Mouse (Mus musculus) embryonic facial prominence, embryonic 15.5 days (tissue): ENCODE results near the gene Dusp13. TPM values are rescaled to one million over a fixed set of nuclear protein-coding genes. Genes with fewer than 3 reads are reported as not detected.

Experiments
- ATAC-seq: fragments of 200-750 bp; cut with Nextera tagmentation; 2 replicates; pipeline ENCODE4 v1.8.0; 2017; ENCODE audit warnings: low read depth, moderate TSS enrichment; ENCODE audit not compliant: insufficient number of reproducible peaks, low FRiP score, low TSS enrichment
- H3K27ac ChIP-seq: fragments of 300-500 bp; sonication (generic); replicated peaks from 2 replicates; pipeline ENCODE4 v1.5.1; 2015; ENCODE audit warnings: mild to moderate bottlenecking, inconsistent platforms
- H3K27me3 ChIP-seq: fragments of 300-500 bp; sonication (generic); 2 replicates; pipeline ENCODE4 v1.6.1; 2015; ENCODE audit warnings: inconsistent platforms
- H3K36me3 ChIP-seq: fragments of 300-500 bp; sonication (generic); 2 replicates; pipeline ENCODE4 v1.6.1; 2015; ENCODE audit warnings: mild to moderate bottlenecking, inconsistent platforms
- H3K4me1 ChIP-seq: fragments of 300-500 bp; sonication (generic); 2 replicates; pipeline ENCODE4 v1.6.1; 2015; ENCODE audit warnings: inconsistent platforms
- H3K4me2 ChIP-seq: fragments of 300-500 bp; sonication (generic); replicated peaks from 2 replicates; pipeline ENCODE4 v1.6.1; 2015; ENCODE audit warnings: mild to moderate bottlenecking, inconsistent platforms
- H3K4me3 ChIP-seq: fragments of 300-500 bp; sonication (generic); replicated peaks from 2 replicates; pipeline ENCODE4 v1.5.1; 2015; ENCODE audit warnings: mild to moderate bottlenecking, inconsistent platforms
- H3K9ac ChIP-seq: fragments of 300-500 bp; sonication (generic); 2 replicates; pipeline ENCODE4 v1.6.1; 2015; ENCODE audit warnings: inconsistent platforms
- H3K9me3 ChIP-seq: fragments of 300-500 bp; sonication (generic); replicated peaks from 2 replicates; pipeline ENCODE4 v1.6.1; 2016; ENCODE audit warnings: inconsistent platforms
- WGBS: fragments of 180-500 bp; shearing (Covaris S2); methylation state at CpG from one replicate; pipeline ENCODE4 v1.1.7; 2015; 5-methylcytosine and 5-hydroxymethylcytosine counted together
- polyA plus RNA-seq: library from polyadenylated mRNA; unstranded; fragments of >200 nt; fragmentation: Nextera tagmentation; extraction: Ambion mirVana; gene quantifications from 2 replicates; pipeline ENCODE4 v1.2.1, GENCODE M21; 2015

Dusp13 gene
- polyA plus RNA-seq = 0.49 and 1.3 TPM in 2 replicates

DNA sequence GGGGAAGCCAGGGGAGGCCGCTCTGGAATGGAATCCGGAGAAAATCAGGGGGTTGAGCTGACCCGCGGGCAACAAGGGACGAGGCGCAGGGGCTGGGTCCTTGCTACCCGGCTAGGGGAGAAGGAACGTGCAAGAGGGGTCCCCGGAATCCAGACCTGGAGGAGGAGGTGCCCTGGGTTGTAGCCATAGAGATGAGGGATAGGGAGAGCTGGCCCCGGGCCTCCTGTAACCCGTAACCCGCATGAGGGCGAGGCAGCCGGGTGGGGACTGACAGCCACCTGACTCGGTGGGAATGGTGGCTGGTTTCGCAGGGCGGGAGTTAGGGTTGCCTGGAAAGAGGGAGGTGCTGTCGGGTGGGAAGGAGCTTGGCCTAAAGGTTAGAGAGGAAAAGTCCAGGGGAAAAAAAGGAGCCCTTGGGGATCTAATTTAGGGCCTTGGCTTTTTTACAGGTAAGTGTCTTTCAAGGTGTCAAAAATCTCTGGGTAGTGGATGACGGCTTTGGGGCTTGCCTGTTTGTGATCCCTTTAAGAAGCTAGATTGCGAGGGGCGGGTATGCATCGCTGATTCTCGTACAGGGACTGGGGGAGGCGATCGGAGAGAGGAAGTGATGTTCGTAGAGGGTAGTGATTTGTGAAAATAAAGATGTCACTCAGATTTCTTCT lies at the start of gene Dusp13:
TSS of gene Dusp13 (minus strand) at position 301 of the 662 bp plus-strand sequence.
- H3K27ac ChIP-seq = peak within 1 kb of the TSS; percentile 81
- peak within 1 kb of the TSS; percentile 83 for H3K4me2 ChIP-seq
- WGBS = 0% methylated on average over 26 of the region's 26 CpGs
- no peaks in the 10 kb centered on the region for H3K27me3 ChIP-seq
- H3K4me3 ChIP-seq = peak within 1 kb of the TSS; percentile 99
- H3K4me1 ChIP-seq = peaks cover 21% of the 10 kb centered on the region
- ATAC-seq = peak; percentile 66
- H3K9me3 ChIP-seq = no peaks in the 10 kb centered on the region
- peak within 1 kb of the TSS; percentile 87 for H3K9ac ChIP-seq
- no peaks in the 10 kb centered on the region for H3K36me3 ChIP-seq

- Histone ChIP-seq H3K36me3 (peaks cover 9% of the 10 kb centered on the region; the same call in 1 of the 2 replicates), H3K9ac (no peak overlapping the region), H3K4me1 (no peaks in the 10 kb centered on the region), H3K27me3 (no peaks in the 10 kb centered on the region), H3K4me2 (no peak overlapping the region), H3K27ac (no peak overlapping the region), H3K9me3 (no peaks in the 10 kb centered on the region), H3K4me3 (no peak overlapping the region)
- 78% methylated on average over 4 of the region's 4 CpGs for WGBS
- no peak for ATAC-seq
These were observed 49.7 kb upstream of the Dusp13 start for GRCm38 (mm10) chr14:21800641-21801040.

DNA sequence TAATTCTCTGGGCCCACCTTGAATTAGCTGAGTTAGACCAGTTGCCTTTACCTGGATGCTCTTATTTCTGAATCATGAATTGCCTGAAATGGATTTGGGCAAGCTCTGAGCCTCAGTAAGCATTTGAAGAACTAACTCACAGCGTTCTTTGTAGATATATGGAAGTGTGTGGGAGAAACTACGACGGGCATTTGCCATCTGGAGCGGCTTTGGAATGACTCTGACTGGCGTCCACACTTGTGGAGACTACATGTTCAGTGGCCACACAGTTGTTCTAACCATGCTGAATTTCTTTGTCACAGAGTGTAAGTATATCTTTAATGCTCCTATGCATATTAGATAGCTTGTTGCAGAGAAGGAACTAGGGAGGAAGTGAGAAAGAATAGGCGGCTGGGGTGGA lies 41.3 kb upstream of the Dusp13 start:
- no peak overlapping the region for H3K9ac ChIP-seq
- H3K27me3 ChIP-seq = no peaks in the 10 kb centered on the region
- no peak overlapping the region for H3K4me2 ChIP-seq
- 93% methylated on average over 6 of the region's 6 CpGs for WGBS
- ATAC-seq = no peak
- H3K27ac ChIP-seq = no peak overlapping the region
- no peak overlapping the region for H3K4me3 ChIP-seq
- H3K9me3 ChIP-seq = no peaks in the 10 kb centered on the region
- peaks cover 33% of the 10 kb centered on the region for H3K36me3 ChIP-seq
- H3K4me1 ChIP-seq = peaks cover 7% of the 10 kb centered on the region; the same call in 1 of the 2 replicates

GRCm38 (mm10) chr14:21791722-21792121 lies 40.7 kb upstream of the Dusp13 start:
- H3K9ac ChIP-seq = no peak overlapping the region
- no peak overlapping the region for H3K4me2 ChIP-seq
- H3K27me3 ChIP-seq = no peaks in the 10 kb centered on the region
- H3K4me1 ChIP-seq = peaks cover 7% of the 10 kb centered on the region; the same call in 1 of the 2 replicates
- no peak overlapping the region for H3K4me3 ChIP-seq
- no peak for ATAC-seq
- peaks cover 33% of the 10 kb centered on the region for H3K36me3 ChIP-seq
- H3K9me3 ChIP-seq = no peaks in the 10 kb centered on the region
- H3K27ac ChIP-seq = no peak overlapping the region
- 87% methylated on average over 4 of the region's 4 CpGs for WGBS

DNA sequence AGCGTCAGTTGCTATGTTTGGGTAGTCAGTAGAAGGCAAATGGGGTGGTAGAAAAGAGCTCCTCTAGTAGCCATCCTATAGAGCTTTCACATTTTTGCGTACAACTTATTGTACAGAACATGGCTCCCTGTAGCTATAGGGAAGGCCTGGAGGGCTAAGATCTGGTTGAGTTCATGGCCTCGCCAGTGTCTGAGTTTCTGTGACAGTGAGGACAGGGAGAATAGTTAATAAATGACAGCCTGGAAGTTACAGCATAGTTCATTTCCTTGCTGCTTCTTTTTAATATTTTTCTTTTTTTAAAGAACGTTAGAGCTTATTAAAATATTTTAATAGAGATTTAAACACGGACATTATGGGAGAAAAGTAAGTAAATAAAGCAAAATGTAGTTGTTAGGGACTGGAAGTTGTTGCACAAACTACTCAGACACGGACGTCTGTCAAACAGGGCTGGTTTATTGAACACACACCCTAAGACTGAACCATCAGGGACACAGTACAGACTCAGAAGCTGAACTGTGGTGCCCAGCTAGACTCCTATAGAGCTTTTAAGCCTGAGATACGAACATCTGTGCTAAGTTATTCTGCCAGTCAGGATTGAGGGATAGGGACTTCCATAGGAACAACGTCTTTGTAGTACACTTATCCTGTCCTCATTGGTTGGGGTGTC lies 39.7 kb upstream of the Dusp13 start:
- H3K36me3 ChIP-seq = peaks cover 36% of the 10 kb centered on the region
- H3K9ac ChIP-seq = no peak overlapping the region
- WGBS = 81% methylated on average over 9 of the region's 9 CpGs
- no peak for ATAC-seq
- no peaks in the 10 kb centered on the region for H3K9me3 ChIP-seq
- no peak overlapping the region for H3K27ac ChIP-seq
- H3K27me3 ChIP-seq = no peaks in the 10 kb centered on the region
- no peak overlapping the region for H3K4me2 ChIP-seq
- peaks cover 7% of the 10 kb centered on the region; the same call in 1 of the 2 replicates for H3K4me1 ChIP-seq
- H3K4me3 ChIP-seq = no peak overlapping the region

DNA sequence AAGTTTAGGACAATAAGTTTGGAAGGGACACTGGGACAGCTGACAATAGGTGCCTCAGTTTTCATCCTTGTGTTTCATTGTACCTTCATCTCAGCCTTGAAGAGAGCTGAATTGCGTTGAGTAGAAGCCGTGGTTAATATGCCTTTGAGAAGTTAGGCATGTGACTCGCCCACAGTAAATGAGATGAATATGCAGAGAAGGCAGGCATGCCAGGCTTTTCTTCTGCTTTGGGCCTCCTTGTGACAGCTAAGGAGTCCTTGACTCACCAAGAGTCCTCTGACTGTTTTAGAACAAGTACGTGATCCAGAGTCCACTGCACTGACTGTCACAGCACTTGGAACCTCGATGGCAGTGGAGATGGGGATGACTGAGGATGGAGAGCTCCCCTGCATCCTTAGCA lies 37.1 kb upstream of the Dusp13 start:
- Histone ChIP-seq H3K27ac (no peak overlapping the region), H3K9me3 (no peaks in the 10 kb centered on the region), H3K9ac (no peak overlapping the region), H3K36me3 (peaks cover 44% of the 10 kb centered on the region), H3K4me2 (no peak overlapping the region), H3K27me3 (no peaks in the 10 kb centered on the region), H3K4me3 (no peak overlapping the region), H3K4me1 (no peaks in the 10 kb centered on the region)
- no peak for ATAC-seq
- WGBS = 85% methylated on average over 5 of the region's 5 CpGs

- no peak for ATAC-seq
- H3K4me3 ChIP-seq = no peak overlapping the region
- H3K4me1 ChIP-seq = no peaks in the 10 kb centered on the region
- no peaks in the 10 kb centered on the region for H3K27me3 ChIP-seq
- H3K4me2 ChIP-seq = no peak overlapping the region
- H3K36me3 ChIP-seq = peaks cover 37% of the 10 kb centered on the region
- H3K9me3 ChIP-seq = no peaks in the 10 kb centered on the region
- no peak overlapping the region for H3K27ac ChIP-seq
- no peak overlapping the region for H3K9ac ChIP-seq
- WGBS = 83% methylated on average over 3 of the region's 3 CpGs
These were observed 36.4 kb upstream of the Dusp13 start for GRCm38 (mm10) chr14:21787374-21787773.

DNA sequence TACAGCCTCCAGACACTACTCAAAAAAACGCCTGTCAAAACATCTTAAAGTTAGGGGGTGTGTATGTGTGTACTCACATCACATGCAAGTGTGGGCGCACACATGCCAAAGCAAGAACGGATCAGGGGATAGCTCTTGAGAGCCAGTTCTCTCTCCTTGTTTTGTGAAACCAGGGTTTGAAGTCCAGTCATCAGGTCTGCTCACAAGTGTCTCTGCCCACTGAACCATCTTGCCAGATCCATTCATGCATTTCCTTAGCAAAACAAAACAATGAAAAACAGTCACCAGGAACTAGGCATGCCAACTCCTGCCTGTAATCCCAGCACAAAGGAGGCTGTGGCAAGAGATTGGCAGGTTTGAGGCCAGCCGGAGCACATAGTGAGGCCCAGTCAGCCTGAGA lies 35.5 kb upstream of the Dusp13 start:
- H3K36me3 ChIP-seq = peaks cover 33% of the 10 kb centered on the region
- no peak overlapping the region for H3K9ac ChIP-seq
- H3K4me2 ChIP-seq = no peak overlapping the region
- H3K9me3 ChIP-seq = no peaks in the 10 kb centered on the region
- no peak overlapping the region for H3K27ac ChIP-seq
- H3K27me3 ChIP-seq = no peaks in the 10 kb centered on the region
- ATAC-seq = no peak
- no peak overlapping the region for H3K4me3 ChIP-seq
- WGBS = 84% methylated on average over 4 of the region's 4 CpGs
- no peaks in the 10 kb centered on the region for H3K4me1 ChIP-seq

GRCm38 (mm10) chr14:21776201-21776600 lies 25.2 kb upstream of the Dusp13 start:
- 95% methylated on average over 4 of the region's 4 CpGs for WGBS
- Histone ChIP-seq H3K36me3 (peaks cover 32% of the 10 kb centered on the region), H3K4me2 (no peak overlapping the region), H3K9me3 (no peaks in the 10 kb centered on the region), H3K9ac (no peak overlapping the region), H3K4me1 (0 out of 2 replicates have a peak, but pooled peaks cover 7% of the 10 kb centered on the region), H3K27me3 (no peaks in the 10 kb centered on the region), H3K4me3 (no peak overlapping the region), H3K27ac (no peak overlapping the region)
- no peak for ATAC-seq

- Histone ChIP-seq H3K4me3 (no peak overlapping the region), H3K4me2 (no peak overlapping the region), H3K27me3 (no peaks in the 10 kb centered on the region), H3K27ac (no peak overlapping the region), H3K36me3 (peaks cover 17% of the 10 kb centered on the region), H3K9me3 (no peaks in the 10 kb centered on the region), H3K4me1 (peaks cover 14% of the 10 kb centered on the region; the same call in 1 of the 2 replicates), H3K9ac (no peak overlapping the region)
- no peak for ATAC-seq
- 74% methylated on average over 2 of the region's 2 CpGs for WGBS
These were observed 23.0 kb upstream of the Dusp13 start for GRCm38 (mm10) chr14:21773946-21774345.

DNA sequence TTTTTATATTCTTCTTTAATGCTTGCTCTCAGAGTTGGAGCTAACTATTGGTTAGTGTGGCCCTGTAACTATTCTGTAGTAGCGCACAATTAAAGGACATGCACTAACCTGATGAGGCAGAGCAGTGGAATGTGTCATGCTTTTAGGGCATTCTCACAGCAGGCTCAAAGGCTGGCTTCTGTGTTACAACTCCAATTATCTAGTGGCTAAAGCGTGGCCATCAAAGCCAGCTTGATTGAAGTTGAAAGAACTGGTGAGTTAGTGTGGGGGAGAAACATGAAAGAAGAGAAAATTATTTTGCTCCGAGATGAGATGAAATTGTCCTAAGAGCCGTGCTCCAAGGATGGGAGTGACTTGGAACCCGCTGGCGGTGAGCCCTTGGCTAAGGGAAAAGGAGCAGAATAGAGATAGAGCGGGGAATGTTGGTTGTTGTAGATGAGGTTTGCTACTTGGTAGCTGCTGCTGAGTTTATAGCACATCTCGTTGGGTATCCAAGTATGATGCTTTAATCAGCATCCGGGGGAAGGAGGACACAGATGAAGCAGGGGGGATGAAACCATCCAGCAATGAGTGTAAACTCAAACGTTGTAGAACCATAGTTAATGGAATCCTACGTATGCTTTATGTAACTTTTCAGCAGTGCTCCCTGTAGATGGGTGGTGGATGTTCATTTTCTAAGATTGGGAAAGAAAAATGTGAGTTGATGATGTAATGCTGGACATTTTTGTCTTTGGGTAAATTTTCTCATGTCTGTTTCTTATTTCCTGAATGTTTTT lies 21.7 kb upstream of the Dusp13 start:
- WGBS = 62% methylated on average over 11 of the region's 11 CpGs
- Histone ChIP-seq H3K9me3 (no peaks in the 10 kb centered on the region), H3K4me2 (no peak overlapping the region), H3K4me3 (no peak overlapping the region), H3K4me1 (peaks cover 21% of the 10 kb centered on the region; the same call in 1 of the 2 replicates), H3K27ac (no peak overlapping the region), H3K9ac (no peak overlapping the region), H3K27me3 (no peaks in the 10 kb centered on the region), H3K36me3 (peaks cover 12% of the 10 kb centered on the region)
- no peak for ATAC-seq
